Mouse (Mus musculus) heart, embryonic 10.5 days (tissue): ENCODE measurements around the gene Fam131a. TPM values are rescaled to one million over a fixed set of nuclear protein-coding genes. Genes with fewer than 3 reads are reported as not detected.

Source experiments
- DNase-seq: peaks from one replicate; pipeline ENCODE4 v3.0.0-alpha.2; 2017; ENCODE audit warnings: low spot score
- H3K27ac ChIP-seq: fragments of 300-500 bp; sonication (generic); 2 replicates; pipeline ENCODE4 v1.5.1; 2016; ENCODE audit warnings: mild to moderate bottlenecking
- H3K27me3 ChIP-seq: fragments of 300-500 bp; sonication (generic); 2 replicates; pipeline ENCODE4 v1.6.1; 2016; ENCODE audit warnings: mild to moderate bottlenecking; ENCODE audit not compliant: poor library complexity, insufficient read depth, severe bottlenecking
- H3K36me3 ChIP-seq: fragments of 300-500 bp; sonication (generic); 2 replicates; pipeline ENCODE4 v1.6.1; 2016; ENCODE audit warnings: mild to moderate bottlenecking, moderate library complexity
- H3K4me1 ChIP-seq: fragments of 300-500 bp; sonication (generic); 2 replicates; pipeline ENCODE4 v1.6.1; 2016; ENCODE audit warnings: mild to moderate bottlenecking
- H3K4me3 ChIP-seq: fragments of 300-500 bp; sonication (generic); 2 replicates; pipeline ENCODE4 v1.5.1; 2016; ENCODE audit warnings: mild to moderate bottlenecking, moderate library complexity
- H3K9me3 ChIP-seq: fragments of 300-500 bp; sonication (generic); 2 replicates; pipeline ENCODE4 v1.6.1; 2016; ENCODE audit warnings: mild to moderate bottlenecking, moderate library complexity
- WGBS: fragments of 180-500 bp; shearing (Covaris S2); methylation state at CpG from one replicate; pipeline ENCODE4 v1.1.7; 2016; 5-methylcytosine and 5-hydroxymethylcytosine counted together
- polyA plus RNA-seq: library from polyadenylated mRNA; unstranded; fragments of >200 nt; fragmentation: Nextera tagmentation; extraction: Ambion mirVana; gene quantifications from 2 replicates; pipeline ENCODE4 v1.2.1, GENCODE M21; 2016

The Fam131a gene
- polyA plus RNA-seq, 1 experiment from 2014 or later = 2.5 TPM

DNA sequence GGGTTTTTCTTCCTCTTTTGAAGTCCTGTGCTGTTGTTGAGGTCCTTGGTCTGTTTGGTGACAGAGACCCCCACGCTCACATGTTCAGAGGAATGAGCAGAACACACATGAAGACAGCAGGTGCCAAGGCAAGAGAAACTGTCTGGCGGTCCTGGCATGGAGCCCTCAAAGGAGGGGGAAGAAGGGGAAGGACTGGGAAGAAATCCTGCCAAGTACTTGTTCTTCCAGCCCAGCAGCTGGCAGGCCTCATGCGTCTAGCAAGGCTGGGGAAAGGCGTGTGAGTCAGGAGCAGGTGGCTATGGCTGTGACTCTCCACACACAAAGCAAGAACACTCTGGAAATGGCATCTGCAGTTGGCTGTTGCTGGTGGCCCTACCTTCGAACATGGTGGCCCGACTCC, 53.6 kb downstream of the Fam131a start:
- Histone ChIP-seq H3K27me3 (no peaks in the 10 kb centered on the region), H3K36me3 (no peaks in the 10 kb centered on the region), H3K9me3 (no peaks in the 10 kb centered on the region), H3K4me3 (no peak overlapping the region), H3K27ac (no peak overlapping the region), H3K4me1 (no peaks in the 10 kb centered on the region)
- no peak for DNase-seq
- 73% methylated on average over 6 of the region's 6 CpGs for WGBS

- WGBS = 60% methylated on average over 8 of the region's 8 CpGs
- DNase-seq = no peak
- no peaks in the 10 kb centered on the region for H3K27me3 ChIP-seq
- no peak overlapping the region for H3K4me3 ChIP-seq
- H3K27ac ChIP-seq = no peak overlapping the region
- no peaks in the 10 kb centered on the region for H3K4me1 ChIP-seq
- H3K9me3 ChIP-seq = no peaks in the 10 kb centered on the region
- H3K36me3 ChIP-seq = no peaks in the 10 kb centered on the region
These were observed 57.5 kb downstream of the Fam131a start for GRCm38 (mm10) chr16:20750518-20750917.

Other genes starting within 250 kb of the Fam131a start
- gene Eif2b5, start 194.4 kb upstream of the Fam131a start, polyA plus RNA-seq = 107 and 125 TPM in 2 replicates
- gene Dvl3, start 176.3 kb upstream of the Fam131a start, polyA plus RNA-seq = 24.0 and 28.6 TPM in 2 replicates
- 529 and 565 TPM in 2 replicates for gene Ap2m1, start 157.8 kb upstream of the Fam131a start, polyA plus RNA-seq
- 49.9 and 51.7 TPM in 2 replicates for gene Abcf3, start 144.7 kb upstream of the Fam131a start, polyA plus RNA-seq
- gene Vwa5b2, start 103.8 kb upstream of the Fam131a start, polyA plus RNA-seq = 0.21 and 0.57 TPM in 2 replicates
- 29.9 and 39.5 TPM in 2 replicates for gene Eef1akmt4, start 81.6 kb upstream of the Fam131a start, polyA plus RNA-seq
- not detected in 2 replicates for gene Gm49333, start 81.6 kb upstream of the Fam131a start, polyA plus RNA-seq
- 44.3 and 50.7 TPM in 2 replicates for gene Alg3, start 81.5 kb upstream of the Fam131a start, polyA plus RNA-seq
- gene Camk2n2, start 72.0 kb upstream of the Fam131a start, polyA plus RNA-seq = 0.54 and 0.83 TPM in 2 replicates
- gene Ece2, start 63.4 kb upstream of the Fam131a start, polyA plus RNA-seq = 0.95 and 1.4 TPM in 2 replicates
- 385 and 393 TPM in 2 replicates for gene Psmd2, start 41.6 kb upstream of the Fam131a start, polyA plus RNA-seq
- 188 and 226 TPM in 2 replicates for gene Eif4g1, start 24.9 kb upstream of the Fam131a start, polyA plus RNA-seq
- 68.8 and 103 TPM in 2 replicates for gene Polr2h, start 24.4 kb downstream of the Fam131a start, polyA plus RNA-seq
- gene Clcn2, start 24.5 kb downstream of the Fam131a start, polyA plus RNA-seq = 4.7 and 10.3 TPM in 2 replicates
- gene Chrd, start 39.9 kb downstream of the Fam131a start, polyA plus RNA-seq = 0.27 and 0.87 TPM in 2 replicates
- gene Thpo, start 41.3 kb downstream of the Fam131a start, polyA plus RNA-seq = 0.49 and 1.1 TPM in 2 replicates